Mouse (Mus musculus): ENCODE data around the gene Rsc1a1. TPM values are rescaled to one million over a fixed set of nuclear protein-coding genes. Genes with fewer than 3 reads are reported as not detected.

The Rsc1a1 gene
- polyA plus RNA-seq, 1 experiment from 2014 or later, result not detected

Other genes with a start within 250 kb of the Rsc1a1 start
- gene Srarp, start 249.5 kb downstream of the Rsc1a1 start, polyA plus RNA-seq (2015; fragmentation: Nextera tagmentation; extraction: Ambion mirVana), result not detected in 2 replicates
- gene Zbtb17, start 240.9 kb downstream of the Rsc1a1 start, polyA plus RNA-seq (2015; fragmentation: Nextera tagmentation; extraction: Ambion mirVana), result 27.5 and 30.9 TPM in 2 replicates
- gene Spen, start 147.0 kb downstream of the Rsc1a1 start, polyA plus RNA-seq (2015; fragmentation: Nextera tagmentation; extraction: Ambion mirVana), result 8.4 and 10.4 TPM in 2 replicates
- 71.1 and 77.2 TPM in 2 replicates for gene Fblim1, start 79.5 kb downstream of the Rsc1a1 start, polyA plus RNA-seq (2015; fragmentation: Nextera tagmentation; extraction: Ambion mirVana)
- gene Tmem82, start 67.0 kb downstream of the Rsc1a1 start, polyA plus RNA-seq (2015; fragmentation: Nextera tagmentation; extraction: Ambion mirVana), result 4.0 and 6.1 TPM in 2 replicates
- 0.71 and 0.76 TPM in 2 replicates for gene Slc25a34, start 61.8 kb downstream of the Rsc1a1 start, polyA plus RNA-seq (2015; fragmentation: Nextera tagmentation; extraction: Ambion mirVana)
- gene Plekhm2, start 20.7 kb downstream of the Rsc1a1 start, polyA plus RNA-seq (2015; fragmentation: Nextera tagmentation; extraction: Ambion mirVana), result 6.2 and 6.9 TPM in 2 replicates
- 23.2 and 23.3 TPM in 2 replicates for gene Ddi2, start 37.8 kb upstream of the Rsc1a1 start, polyA plus RNA-seq (2015; fragmentation: Nextera tagmentation; extraction: Ambion mirVana)
- 7.0 and 10.0 TPM in 2 replicates for gene Agmat, start 61.1 kb upstream of the Rsc1a1 start, polyA plus RNA-seq (2015; fragmentation: Nextera tagmentation; extraction: Ambion mirVana)
- 3.9 and 4.6 TPM in 2 replicates for gene Dnajc16, start 105.3 kb upstream of the Rsc1a1 start, polyA plus RNA-seq (2015; fragmentation: Nextera tagmentation; extraction: Ambion mirVana)
- 21.2 and 23.4 TPM in 2 replicates for gene Casp9, start 108.0 kb upstream of the Rsc1a1 start, polyA plus RNA-seq (2015; fragmentation: Nextera tagmentation; extraction: Ambion mirVana)
- 475 and 519 TPM in 2 replicates for gene Cela2a, start 140.6 kb upstream of the Rsc1a1 start, polyA plus RNA-seq (2015; fragmentation: Nextera tagmentation; extraction: Ambion mirVana)
- gene Ctrc, start 160.8 kb upstream of the Rsc1a1 start, polyA plus RNA-seq (2015; fragmentation: Nextera tagmentation; extraction: Ambion mirVana), result 0.42 and 0.79 TPM in 2 replicates
- gene Efhd2, start 189.3 kb upstream of the Rsc1a1 start, polyA plus RNA-seq (2015; fragmentation: Nextera tagmentation; extraction: Ambion mirVana), result 125 and 130 TPM in 2 replicates

Measured in stomach, embryonic 15.5 days (tissue).